Mouse (Mus musculus) T-helper 2 cell (primary cell): ENCODE results near the gene Endou.

Experiments used
- in situ Hi-C: fragments of 300-600 bp; cut with MboI, MseI; formaldehyde crosslinking; loops from one replicate; pipeline ENCODE4 v1.15.1; 2025; ENCODE audit warnings: high pct_unique_total_duplicates

Gene Endou

GRCm38 (mm10) chr15:97731111-97731510, at the start of gene Endou:
Gene Endou (minus strand): TSS chr15:97731339.
- in situ Hi-C loops = no loop called here

DNA sequence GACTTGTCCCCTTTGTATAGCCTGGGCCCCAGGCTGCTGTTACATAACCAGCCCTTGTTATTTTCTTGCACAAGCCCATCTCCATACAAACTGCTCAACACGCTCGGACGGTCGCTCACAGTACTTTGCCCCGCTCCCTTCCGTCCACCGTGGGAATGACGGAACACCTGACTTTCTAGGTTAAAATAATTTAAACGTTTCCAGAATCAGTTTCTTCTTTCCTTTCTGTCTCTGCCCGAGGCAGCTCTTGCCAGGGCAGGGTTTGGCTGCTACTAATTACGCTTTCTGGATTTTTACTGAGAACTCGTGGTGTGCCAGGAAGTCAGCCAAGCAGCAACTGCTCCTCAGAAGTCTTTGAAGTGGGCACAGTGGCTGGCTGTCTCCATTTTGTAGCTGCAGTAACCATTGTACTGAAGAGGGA, 49.5 kb upstream of the Endou start:
- in situ Hi-C loops = loop anchor here (10.0 kb wide), 1 partner anchor 326 kb away; no protein-coding TSS in a partner anchor

GRCm38 (mm10) chr15:97779576-97779975, 48.4 kb upstream of the Endou start:
- in situ Hi-C loops = no loop called here

DNA sequence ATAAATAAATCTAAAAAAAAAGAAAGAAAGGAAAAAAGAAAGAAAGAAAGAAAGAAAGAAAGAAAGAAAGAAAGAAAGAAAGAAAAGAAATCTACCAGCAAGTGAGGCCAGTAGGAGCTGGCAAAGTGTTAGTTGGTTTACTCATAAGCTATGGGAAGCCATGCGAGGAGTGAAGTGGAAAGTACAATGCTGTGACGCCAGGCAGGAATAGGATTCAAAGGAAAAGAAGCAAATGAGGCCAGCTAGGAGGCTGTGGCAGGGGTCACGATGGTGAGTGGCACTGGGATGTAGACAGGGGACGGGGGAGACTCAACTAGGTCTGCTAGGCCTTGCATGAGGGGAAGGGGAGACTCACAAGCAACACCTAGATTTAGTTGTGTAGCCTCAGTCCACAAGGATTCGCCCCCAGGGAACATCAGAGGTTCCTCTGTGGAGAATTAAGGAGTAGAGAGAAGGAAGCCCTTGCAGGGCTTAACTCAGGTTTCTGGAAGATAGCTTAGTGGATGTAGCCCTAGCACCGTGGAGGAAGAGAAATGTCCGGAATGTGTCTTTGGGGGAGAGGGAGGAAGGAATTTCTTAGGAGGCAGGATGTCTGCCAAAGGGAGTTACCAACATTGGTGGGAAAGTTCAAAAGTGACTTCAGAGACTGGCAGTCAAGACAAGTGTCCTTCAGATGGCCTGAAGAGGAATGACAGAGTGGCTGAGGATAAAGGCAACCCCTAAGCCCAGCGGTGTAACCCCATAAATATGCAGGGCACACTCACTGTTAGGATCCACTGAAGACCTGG, 47.4 kb upstream of the Endou start, which contains the start of gene Slc48a1:
Gene Slc48a1, plus strand, starts transcription at position 210 of the 788 bp plus-strand sequence.
- in situ Hi-C loops = no loop called here

DNA sequence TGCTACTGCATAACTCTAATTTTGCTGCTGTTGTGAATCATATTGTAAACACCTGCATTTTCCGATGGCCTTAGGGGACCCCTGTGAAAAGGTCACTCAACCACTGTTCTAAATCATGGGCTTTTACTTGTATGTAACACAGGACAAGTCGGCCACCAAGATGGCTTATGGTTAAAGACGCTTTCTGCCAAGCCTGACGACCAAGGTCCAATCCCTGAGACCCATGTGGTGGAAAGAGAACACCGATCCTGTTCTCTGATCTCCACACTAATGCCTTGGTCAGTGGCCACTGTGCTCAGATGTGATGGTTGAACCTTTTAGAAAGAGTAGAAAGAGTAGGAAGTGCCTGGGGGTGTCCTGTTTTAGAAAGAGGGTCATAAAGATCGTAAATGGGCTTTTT, 45.8 kb upstream of the Endou start:
- in situ Hi-C loops = no loop called here

DNA sequence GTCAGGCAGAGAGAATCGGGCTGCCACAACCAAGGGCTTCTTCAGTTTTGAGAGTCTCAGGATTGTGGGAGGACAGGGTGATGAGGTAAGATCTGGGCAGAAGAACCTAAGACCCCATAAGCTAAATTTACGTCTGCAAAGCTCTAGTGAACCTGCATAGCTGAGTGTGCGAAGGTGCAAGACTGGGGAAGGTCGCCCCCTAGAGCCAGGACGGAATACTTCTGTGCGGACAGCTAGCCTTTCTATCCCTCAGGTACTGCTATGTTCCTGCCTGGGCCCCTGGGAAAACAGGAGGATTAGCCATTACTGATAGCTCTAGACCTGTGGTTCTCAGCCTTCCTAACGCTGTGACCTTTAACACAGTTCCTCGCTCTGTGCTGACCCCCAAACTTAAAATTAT, 45.4 kb upstream of the Endou start:
- in situ Hi-C loops = no loop called here

GRCm38 (mm10) chr15:97773961-97774370, 42.8 kb upstream of the Endou start:
- in situ Hi-C loops = no loop called here

- in situ Hi-C loops = no loop called here
These were observed 42.0 kb upstream of the Endou start for GRCm38 (mm10) chr15:97773108-97773507.

DNA sequence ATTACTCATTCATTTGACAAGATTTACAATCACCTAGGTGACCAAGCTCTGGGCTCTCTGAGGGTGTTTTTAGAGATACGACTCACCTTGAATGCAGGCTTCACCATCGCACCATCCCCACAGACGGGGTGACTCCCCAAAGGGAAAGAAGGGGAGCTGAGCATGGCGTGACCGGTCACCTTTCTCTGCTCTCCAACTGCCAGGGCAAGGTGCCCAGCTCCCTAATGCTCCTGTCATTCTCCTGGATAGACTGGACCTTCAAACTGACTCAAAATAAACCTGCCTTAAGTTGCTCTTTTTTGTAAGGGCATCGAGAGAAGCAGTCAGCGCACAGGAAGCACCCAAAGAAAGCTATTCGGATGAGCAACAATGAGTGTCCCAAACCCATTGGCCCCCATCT, 39.1 kb upstream of the Endou start:
- in situ Hi-C loops = no loop called here

GRCm38 (mm10) chr15:97768192-97768591, 37.1 kb upstream of the Endou start:
- in situ Hi-C loops = no loop called here

DNA sequence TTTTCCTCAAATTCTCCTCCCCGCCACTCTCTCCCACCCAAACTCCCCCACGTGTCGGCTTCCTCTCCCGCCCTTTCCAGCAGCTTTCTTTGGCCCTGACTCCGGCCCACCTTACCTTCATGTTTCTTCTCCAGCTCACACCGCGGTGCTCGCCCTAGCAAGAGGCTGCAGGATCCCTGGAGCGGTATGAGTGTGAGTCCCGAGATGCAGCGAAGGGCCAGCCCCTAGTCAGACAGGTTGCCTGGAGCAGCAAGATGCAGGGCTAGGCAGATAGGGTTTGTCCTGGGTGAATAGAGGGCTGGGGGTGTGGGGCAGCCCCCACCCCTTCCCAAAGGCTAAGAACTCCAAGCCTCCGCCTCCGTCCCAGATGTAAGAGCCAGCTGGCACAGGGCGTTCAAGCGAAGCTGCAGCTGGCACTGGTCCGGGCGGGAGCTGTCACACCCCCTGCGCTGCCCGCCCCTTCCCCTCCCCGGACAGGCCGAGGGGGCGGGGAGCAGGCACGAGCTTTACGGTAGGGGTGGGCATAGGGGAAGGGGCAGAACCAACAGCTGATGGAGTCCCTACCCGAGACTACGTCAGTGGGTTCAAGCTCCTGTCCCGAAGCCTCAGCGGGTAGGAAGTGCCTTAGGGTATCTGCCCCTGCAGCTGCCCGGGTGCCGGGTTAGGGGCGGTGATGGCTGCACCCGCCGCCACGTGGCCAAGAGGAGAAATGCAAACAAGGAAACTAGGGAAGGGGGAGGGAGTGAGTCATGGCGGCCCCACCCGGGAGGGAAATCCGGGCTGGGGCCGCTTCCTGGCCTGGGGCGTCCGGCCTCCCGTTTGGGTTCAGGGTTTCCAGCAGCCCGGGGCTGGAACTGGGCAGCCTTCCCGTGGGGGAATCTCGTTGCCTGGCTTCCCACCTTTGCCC, 36.4 kb upstream of the Endou start, which contains the start of gene Rapgef3:
Gene Rapgef3, minus strand, starts transcription at position 693 of the 907 bp plus-strand sequence.
- in situ Hi-C loops = no loop called here

GRCm38 (mm10) chr15:97766594-97767279, 35.6 kb upstream of the Endou start:
- in situ Hi-C loops = no loop called here

DNA sequence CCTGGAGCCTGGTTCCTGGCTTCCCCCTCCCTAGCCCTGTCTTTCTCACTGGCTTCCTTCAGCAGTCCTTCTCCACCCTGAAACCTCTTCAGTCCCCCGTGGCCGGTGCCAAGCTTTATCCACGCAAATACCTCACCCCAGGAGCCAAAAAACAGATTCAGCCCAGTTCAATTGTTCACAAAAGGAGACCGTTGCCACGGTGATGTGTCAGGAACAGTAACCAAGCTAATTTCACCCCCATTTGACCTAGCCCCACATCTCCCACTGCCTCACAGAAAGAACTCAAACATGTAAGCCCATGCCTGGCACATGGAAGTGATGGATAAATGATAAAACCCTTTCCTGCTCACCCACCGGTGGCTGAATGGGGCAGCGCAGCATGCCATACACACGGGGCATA, 35.1 kb upstream of the Endou start:
- in situ Hi-C loops = no loop called here

DNA sequence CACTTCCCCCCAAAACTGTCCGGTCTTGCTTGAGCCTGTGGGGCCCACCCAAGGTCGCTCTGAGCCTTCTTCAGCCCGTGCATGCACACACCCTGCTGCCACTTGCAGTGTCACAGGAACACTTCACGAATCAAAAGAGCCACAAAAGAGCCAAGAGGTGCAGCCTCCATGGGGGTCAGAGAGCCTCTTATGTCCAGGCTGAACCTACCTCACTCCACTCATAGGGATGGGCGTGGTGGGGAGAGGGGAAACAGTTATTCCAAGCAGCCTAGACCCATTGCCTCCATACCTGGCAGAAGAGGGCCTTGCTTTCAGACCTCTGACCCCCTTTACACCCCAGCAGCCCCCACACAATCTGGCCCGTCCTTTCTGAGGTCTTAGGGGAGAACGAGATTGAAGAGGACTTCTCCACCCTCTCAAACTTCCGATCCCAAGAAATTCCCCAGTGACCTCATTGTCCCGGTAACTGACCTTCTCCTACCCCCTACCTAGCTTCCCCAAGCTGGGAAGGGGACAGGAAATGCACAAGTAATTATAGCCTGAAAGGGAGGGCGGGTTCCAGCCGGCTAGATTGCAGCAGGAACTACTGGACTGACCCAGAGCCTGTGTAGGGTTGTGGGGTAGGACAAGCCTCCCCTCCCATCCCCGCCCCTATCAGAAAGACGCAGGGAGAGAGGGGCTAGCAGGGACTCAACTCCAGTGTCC, 34.1 kb upstream of the Endou start:
- in situ Hi-C loops = no loop called here

- in situ Hi-C loops = no loop called here
These were observed 33.4 kb upstream of the Endou start for GRCm38 (mm10) chr15:97764532-97764931.

GRCm38 (mm10) chr15:97763256-97764049, 32.3 kb upstream of the Endou start:
- in situ Hi-C loops = no loop called here

GRCm38 (mm10) chr15:97762733-97763132, 31.6 kb upstream of the Endou start:
- in situ Hi-C loops = no loop called here

DNA sequence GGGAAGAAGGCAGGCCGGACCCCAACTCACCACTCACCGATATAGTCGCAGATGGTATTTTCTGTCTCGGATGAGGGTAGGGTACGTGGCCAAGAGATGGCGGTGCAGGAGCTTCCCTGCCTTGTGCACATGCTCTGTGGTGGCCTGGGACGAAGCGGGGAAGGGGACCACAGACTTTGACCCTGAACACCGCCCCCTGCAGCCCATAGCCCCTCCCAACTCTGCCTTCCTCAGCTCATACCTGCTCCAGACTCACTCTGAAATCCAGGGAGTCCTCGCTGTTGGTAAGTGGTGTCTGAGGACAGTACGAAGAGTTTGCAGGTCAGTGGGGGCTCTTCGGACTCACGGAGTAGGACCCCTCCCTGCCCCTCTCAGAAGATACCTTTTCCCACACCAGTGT, 30.3 kb upstream of the Endou start:
- in situ Hi-C loops = no loop called here

- in situ Hi-C loops = no loop called here
These were observed 29.8 kb upstream of the Endou start for GRCm38 (mm10) chr15:97760952-97761351.

- in situ Hi-C loops = no loop called here
These were observed 28.9 kb upstream of the Endou start for GRCm38 (mm10) chr15:97760006-97760405.
